Mouse (Mus musculus): ENCODE data around the gene Gdf2. TPM values are rescaled to one million over a fixed set of nuclear protein-coding genes. Genes with fewer than 3 reads are reported as not detected.
A peak's percentile ranks its signal among the peaks of the same experiment; 100 is the strongest.

Gene Gdf2
- polyA plus RNA-seq, 1 experiment from 2014 or later: 0.87 TPM

- Histone ChIP-seq H3K27ac (no peak overlapping the region), H3K4me1 (no peaks in the 10 kb centered on the region), H3K27me3 (replicated peaks) (no peaks in the 10 kb centered on the region), H3K9ac (no peak overlapping the region), H3K36me3 (no peaks in the 10 kb centered on the region), H3K9me3 (no peaks in the 10 kb centered on the region), H3K4me2 (no peak overlapping the region), H3K4me3 (replicated peaks) (no peak overlapping the region)
- no peak for ATAC-seq (ENCODE audit: insufficient read depth, low FRiP score, low read depth)
- 43% methylated on average over 3 of the region's 3 CpGs for WGBS
Observed at GRCm38 (mm10) chr14:33958841-33959240, 18.0 kb downstream of the Gdf2 start.

GRCm38 (mm10) chr14:33959341-33959740, 18.5 kb downstream of the Gdf2 start:
- H3K9ac ChIP-seq: no peak overlapping the region
- 10% methylated on average over 9 of the region's 9 CpGs for WGBS
- no peaks in the 10 kb centered on the region for H3K36me3 ChIP-seq
- H3K27me3 ChIP-seq (replicated peaks): no peaks in the 10 kb centered on the region
- no peak overlapping the region for H3K4me3 ChIP-seq (replicated peaks)
- ATAC-seq (ENCODE audit: insufficient read depth, low FRiP score, low read depth): no peak
- no peaks in the 10 kb centered on the region for H3K9me3 ChIP-seq
- no peak overlapping the region for H3K4me2 ChIP-seq
- H3K27ac ChIP-seq: no peak overlapping the region
- H3K4me1 ChIP-seq: no peaks in the 10 kb centered on the region

- WGBS: 60% methylated on average over 7 of the region's 7 CpGs
- no peak overlapping the region for H3K4me3 ChIP-seq (replicated peaks)
- H3K27me3 ChIP-seq (replicated peaks): no peaks in the 10 kb centered on the region
- no peak overlapping the region for H3K4me2 ChIP-seq
- ATAC-seq (ENCODE audit: insufficient read depth, low FRiP score, low read depth): no peak
- no peaks in the 10 kb centered on the region for H3K36me3 ChIP-seq
- H3K9me3 ChIP-seq: no peaks in the 10 kb centered on the region
- H3K27ac ChIP-seq: no peak overlapping the region
- H3K4me1 ChIP-seq: no peaks in the 10 kb centered on the region
- no peak overlapping the region for H3K9ac ChIP-seq
Observed at GRCm38 (mm10) chr14:33965675-33966074, 24.8 kb downstream of the Gdf2 start.

GRCm38 (mm10) chr14:33972679-33973078, 31.8 kb downstream of the Gdf2 start:
- no peak overlapping the region for H3K27ac ChIP-seq
- 49% methylated on average over 7 of the region's 7 CpGs for WGBS
- H3K9me3 ChIP-seq: no peaks in the 10 kb centered on the region
- no peaks in the 10 kb centered on the region; the same call in 1 of the 2 replicates for H3K27me3 ChIP-seq (replicated peaks)
- H3K9ac ChIP-seq: no peak overlapping the region
- H3K4me2 ChIP-seq: no peak overlapping the region
- H3K4me3 ChIP-seq (replicated peaks): no peak overlapping the region
- H3K36me3 ChIP-seq: no peaks in the 10 kb centered on the region
- H3K4me1 ChIP-seq: no peaks in the 10 kb centered on the region
- no peak for ATAC-seq (ENCODE audit: insufficient read depth, low FRiP score, low read depth)

GRCm38 (mm10) chr14:33974752-33975151, 33.9 kb downstream of the Gdf2 start:
- no peak for ATAC-seq (ENCODE audit: insufficient read depth, low FRiP score, low read depth)
- Histone ChIP-seq H3K9ac (no peak overlapping the region), H3K36me3 (no peaks in the 10 kb centered on the region), H3K4me2 (no peak overlapping the region), H3K4me3 (replicated peaks) (no peak overlapping the region), H3K27ac (no peak overlapping the region), H3K4me1 (peaks cover 6% of the 10 kb centered on the region), H3K9me3 (no peaks in the 10 kb centered on the region), H3K27me3 (replicated peaks) (peaks cover 7% of the 10 kb centered on the region; the same call in 1 of the 2 replicates)
- 69% methylated on average over 5 of the region's 5 CpGs for WGBS

GRCm38 (mm10) chr14:33977748-33978147, 36.9 kb downstream of the Gdf2 start:
- Histone ChIP-seq H3K27me3 (replicated peaks) (peaks cover 7% of the 10 kb centered on the region; the same call in 1 of the 2 replicates), H3K4me2 (no peak overlapping the region), H3K36me3 (no peaks in the 10 kb centered on the region), H3K27ac (no peak overlapping the region), H3K9ac (no peak overlapping the region), H3K4me1 (peaks cover 6% of the 10 kb centered on the region), H3K9me3 (no peaks in the 10 kb centered on the region), H3K4me3 (replicated peaks) (no peak overlapping the region)
- no peak for ATAC-seq (ENCODE audit: insufficient read depth, low FRiP score, low read depth)
- WGBS: 42% methylated on average over 7 of the region's 7 CpGs

- Histone ChIP-seq H3K27ac (no peak within 1 kb of the TSS), H3K4me3 (replicated peaks) (peak within 1 kb of the TSS; percentile 34), H3K27me3 (replicated peaks) (peaks cover 7% of the 10 kb centered on the region; the same call in 1 of the 2 replicates), H3K9ac (no peak within 1 kb of the TSS), H3K36me3 (no peaks in the 10 kb centered on the region), H3K4me1 (peaks cover 6% of the 10 kb centered on the region), H3K9me3 (no peaks in the 10 kb centered on the region), H3K4me2 (peak within 1 kb of the TSS; percentile 68)
- WGBS: 2% methylated on average over 24 of the region's 25 CpGs
- ATAC-seq (ENCODE audit: insufficient read depth, low FRiP score, low read depth): peak; percentile 65; the same call in 1 of the 2 replicates
Observed at GRCm38 (mm10) chr14:33978604-33979059, 37.8 kb downstream of the Gdf2 start, which contains the start of gene Zfp488. Zfp488 (minus strand) TSS chr14:33978764.

- WGBS: 53% methylated on average over 3 of the region's 3 CpGs
Observed at GRCm38 (mm10) chr14:33989201-33989600, 48.4 kb downstream of the Gdf2 start.

GRCm38 (mm10) chr14:33991971-33992370, 51.1 kb downstream of the Gdf2 start:
- Histone ChIP-seq H3K9ac (no peak overlapping the region), H3K9me3 (no peaks in the 10 kb centered on the region), H3K27me3 (replicated peaks) (no peaks in the 10 kb centered on the region), H3K27ac (no peak overlapping the region), H3K36me3 (no peaks in the 10 kb centered on the region), H3K4me2 (no peak overlapping the region), H3K4me3 (replicated peaks) (no peak overlapping the region), H3K4me1 (no peaks in the 10 kb centered on the region)
- no peak for ATAC-seq (ENCODE audit: insufficient read depth, low FRiP score, low read depth)
- WGBS: 67% methylated on average over 4 of the region's 4 CpGs

More at GRCm38 (mm10) chr14:33989201-33989600, 48.4 kb downstream of the Gdf2 start:
- no peak overlapping the region for H3K4me2 ChIP-seq
- no peaks in the 10 kb centered on the region for H3K36me3 ChIP-seq
- no peak for ATAC-seq (ENCODE audit: insufficient read depth, low FRiP score, low read depth)
- H3K9ac ChIP-seq: no peak overlapping the region
- no peak overlapping the region for H3K27ac ChIP-seq
- no peak overlapping the region for H3K4me3 ChIP-seq (replicated peaks)
- no peaks in the 10 kb centered on the region for H3K4me1 ChIP-seq
- no peaks in the 10 kb centered on the region for H3K27me3 ChIP-seq (replicated peaks)
- H3K9me3 ChIP-seq: no peaks in the 10 kb centered on the region

GRCm38 (mm10) chr14:33993051-33993450, 52.2 kb downstream of the Gdf2 start:
- 85% methylated on average over 9 of the region's 9 CpGs for WGBS
- Histone ChIP-seq H3K9me3 (no peaks in the 10 kb centered on the region), H3K36me3 (no peaks in the 10 kb centered on the region), H3K27ac (no peak overlapping the region), H3K9ac (no peak overlapping the region), H3K27me3 (replicated peaks) (no peaks in the 10 kb centered on the region), H3K4me1 (no peaks in the 10 kb centered on the region), H3K4me2 (no peak overlapping the region), H3K4me3 (replicated peaks) (no peak overlapping the region)
- no peak for ATAC-seq (ENCODE audit: insufficient read depth, low FRiP score, low read depth)

- Histone ChIP-seq H3K4me2 (no peak overlapping the region), H3K36me3 (no peaks in the 10 kb centered on the region), H3K9ac (no peak overlapping the region), H3K9me3 (no peaks in the 10 kb centered on the region), H3K27ac (no peak overlapping the region), H3K4me1 (no peaks in the 10 kb centered on the region), H3K27me3 (replicated peaks) (no peaks in the 10 kb centered on the region), H3K4me3 (replicated peaks) (no peak overlapping the region)
- 89% methylated on average over 6 of the region's 6 CpGs for WGBS
- ATAC-seq (ENCODE audit: insufficient read depth, low FRiP score, low read depth): no peak
Observed at GRCm38 (mm10) chr14:33993521-33994289, 52.9 kb downstream of the Gdf2 start.

Measured in stomach, embryonic 15.5 days (tissue).